Mouse (Mus musculus): ENCODE measurements around the gene Olfr432. TPM values are rescaled to one million over a fixed set of nuclear protein-coding genes. Genes with fewer than 3 reads are reported as not detected.

Olfr432 gene
- polyA plus RNA-seq, 1 experiment from 2014 or later, result not detected

GRCm38 (mm10) chr1:174084031-174084430 lies 35.0 kb downstream of the Olfr432 start, which contains the start of gene Olfr429:
Gene Olfr429, plus strand, starts transcription at chr1:174084331.
- no peaks in the 10 kb centered on the region for H3K9me3 ChIP-seq (ENCODE audit: control insufficient read depth, low read length)
- no peak within 1 kb of the TSS for H3K4me3 ChIP-seq (ENCODE audit: low read depth, low read length)
- H3K4me2 ChIP-seq (ENCODE audit: low read depth), result no peak within 1 kb of the TSS
- H3K9ac ChIP-seq (ENCODE audit: low read length), result no peak within 1 kb of the TSS
- no peak within 1 kb of the TSS for H3K27ac ChIP-seq (ENCODE audit: low read depth, low read length)
- ATAC-seq (ENCODE audit: insufficient read depth, low FRiP score, low TSS enrichment) (no peak), DNase-seq (ENCODE audit: low spot score) (no peak)
- 94% methylated on average over 2 of the region's 2 CpGs for WGBS
- no peaks in the 10 kb centered on the region for H3K36me3 ChIP-seq (ENCODE audit: control insufficient read depth, insufficient read depth, low read length)
- H3K27me3 ChIP-seq (ENCODE audit: control insufficient read depth, insufficient read depth, low read length), result no peaks in the 10 kb centered on the region
- H3K4me1 ChIP-seq (ENCODE audit: control insufficient read depth, insufficient read depth, low read length), result no peaks in the 10 kb centered on the region

- no peaks in the 10 kb centered on the region for H3K36me3 ChIP-seq (ENCODE audit: control insufficient read depth, insufficient read depth, low read length)
- H3K4me3 ChIP-seq (ENCODE audit: low read depth, low read length), result no peak within 1 kb of the TSS
- 89% methylated on average over 1 of the region's 1 CpGs for WGBS
- H3K4me2 ChIP-seq (ENCODE audit: low read depth), result no peak within 1 kb of the TSS
- ATAC-seq (ENCODE audit: insufficient read depth, low FRiP score, low TSS enrichment) (no peak), DNase-seq (ENCODE audit: low spot score) (no peak)
- H3K27ac ChIP-seq (ENCODE audit: low read depth, low read length), result no peak within 1 kb of the TSS
- no peaks in the 10 kb centered on the region for H3K4me1 ChIP-seq (ENCODE audit: control insufficient read depth, insufficient read depth, low read length)
- no peak within 1 kb of the TSS for H3K9ac ChIP-seq (ENCODE audit: low read length)
- no peaks in the 10 kb centered on the region for H3K27me3 ChIP-seq (ENCODE audit: control insufficient read depth, insufficient read depth, low read length)
- H3K9me3 ChIP-seq (ENCODE audit: control insufficient read depth, low read length), result no peaks in the 10 kb centered on the region
Observed at GRCm38 (mm10) chr1:174096591-174096990, 47.6 kb downstream of the Olfr432 start, which contains the start of gene Olfr427. Gene Olfr427, plus strand, starts transcription at chr1:174096891.

DNA sequence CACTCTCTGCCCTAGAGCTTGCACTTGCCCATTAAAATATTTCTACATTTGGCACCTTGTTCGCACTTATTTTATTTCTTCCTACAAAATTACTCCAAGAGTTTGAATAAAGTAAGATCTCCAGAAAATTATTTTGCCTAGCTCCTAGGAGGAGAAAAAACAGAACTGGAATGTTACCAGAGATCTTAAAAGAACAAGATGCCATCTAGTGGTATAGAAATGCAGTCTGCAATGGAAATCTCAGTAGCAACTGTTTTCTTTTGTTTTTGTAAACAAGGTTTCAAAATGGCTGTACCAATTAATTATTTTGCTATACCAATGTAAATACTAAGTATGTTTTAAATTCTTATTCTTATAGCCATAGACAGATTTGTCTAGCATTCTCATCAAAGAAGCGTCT lies 54.7 kb downstream of the Olfr432 start:
- Histone ChIP-seq H3K4me2 (ENCODE audit: low read depth) (no peak overlapping the region), H3K27ac (ENCODE audit: low read depth, low read length) (no peak overlapping the region), H3K27me3 (ENCODE audit: control insufficient read depth, insufficient read depth, low read length) (no peaks in the 10 kb centered on the region), H3K4me1 (ENCODE audit: control insufficient read depth, insufficient read depth, low read length) (no peaks in the 10 kb centered on the region), H3K9me3 (ENCODE audit: control insufficient read depth, low read length) (no peaks in the 10 kb centered on the region), H3K4me3 (ENCODE audit: low read depth, low read length) (no peak overlapping the region), H3K36me3 (ENCODE audit: control insufficient read depth, insufficient read depth, low read length) (no peaks in the 10 kb centered on the region), H3K9ac (ENCODE audit: low read length) (no peak overlapping the region)
- no peak for ATAC-seq (ENCODE audit: insufficient read depth, low FRiP score, low TSS enrichment)
- 56% methylated on average over 2 of the region's 2 CpGs for WGBS
- DNase-seq (ENCODE audit: low spot score), result no peak

Other genes with a start within 250 kb of the Olfr432 start
- gene Ifi211, start 136.2 kb upstream of the Olfr432 start, polyA plus RNA-seq (2014; fragmentation: Nextera tagmentation; extraction: Ambion mirVana), result 0.50 and 0.93 TPM in 2 replicates
- 0.42 and 0.48 TPM in 2 replicates for gene Mndal, start 106.7 kb upstream of the Olfr432 start, polyA plus RNA-seq (2014; fragmentation: Nextera tagmentation; extraction: Ambion mirVana)
- 0.49 TPM in 1 of 2 replicates, not detected in the other for gene Ifi203, start 106.5 kb upstream of the Olfr432 start, polyA plus RNA-seq (2014; fragmentation: Nextera tagmentation; extraction: Ambion mirVana)
- gene Ifi202b, start 66.5 kb upstream of the Olfr432 start, polyA plus RNA-seq (2014; fragmentation: Nextera tagmentation; extraction: Ambion mirVana), result not detected in 2 replicates
- gene Ifi205, start 17.4 kb upstream of the Olfr432 start, polyA plus RNA-seq (2014; fragmentation: Nextera tagmentation; extraction: Ambion mirVana), result not detected in 2 replicates
- not detected in 2 replicates for gene Olfr433, start 8.5 kb upstream of the Olfr432 start, polyA plus RNA-seq (2014; fragmentation: Nextera tagmentation; extraction: Ambion mirVana)
- gene Olfr430, start 17.4 kb downstream of the Olfr432 start, polyA plus RNA-seq (2014; fragmentation: Nextera tagmentation; extraction: Ambion mirVana), result not detected in 2 replicates
- gene Olfr429, start 35.1 kb downstream of the Olfr432 start, polyA plus RNA-seq (2014; fragmentation: Nextera tagmentation; extraction: Ambion mirVana), result not detected in 2 replicates
- not detected in 2 replicates for gene Olfr427, start 47.7 kb downstream of the Olfr432 start, polyA plus RNA-seq (2014; fragmentation: Nextera tagmentation; extraction: Ambion mirVana)
- gene Olfr231, start 72.0 kb downstream of the Olfr432 start, polyA plus RNA-seq (2014; fragmentation: Nextera tagmentation; extraction: Ambion mirVana), result not detected in 2 replicates
- gene Olfr424, start 82.3 kb downstream of the Olfr432 start, polyA plus RNA-seq (2014; fragmentation: Nextera tagmentation; extraction: Ambion mirVana), result not detected in 2 replicates
- gene Olfr420, start 106.4 kb downstream of the Olfr432 start, polyA plus RNA-seq (2014; fragmentation: Nextera tagmentation; extraction: Ambion mirVana), result not detected in 2 replicates
- 2.5 TPM in 2 replicates for gene Spta1, start 123.6 kb downstream of the Olfr432 start, polyA plus RNA-seq (2014; fragmentation: Nextera tagmentation; extraction: Ambion mirVana)
- not detected in 2 replicates for gene Olfr419, start 202.9 kb downstream of the Olfr432 start, polyA plus RNA-seq (2014; fragmentation: Nextera tagmentation; extraction: Ambion mirVana)

Measured in neural tube, embryonic 11.5 days (tissue).